Mouse (Mus musculus): Measurements from ENCODE around the gene Phf20. TPM values are rescaled to one million over a fixed set of nuclear protein-coding genes. Genes with fewer than 3 reads are reported as not detected.

Gene Phf20
- polyA plus RNA-seq, 2 experiments, result 2.9 to 10.1 TPM

DNA sequence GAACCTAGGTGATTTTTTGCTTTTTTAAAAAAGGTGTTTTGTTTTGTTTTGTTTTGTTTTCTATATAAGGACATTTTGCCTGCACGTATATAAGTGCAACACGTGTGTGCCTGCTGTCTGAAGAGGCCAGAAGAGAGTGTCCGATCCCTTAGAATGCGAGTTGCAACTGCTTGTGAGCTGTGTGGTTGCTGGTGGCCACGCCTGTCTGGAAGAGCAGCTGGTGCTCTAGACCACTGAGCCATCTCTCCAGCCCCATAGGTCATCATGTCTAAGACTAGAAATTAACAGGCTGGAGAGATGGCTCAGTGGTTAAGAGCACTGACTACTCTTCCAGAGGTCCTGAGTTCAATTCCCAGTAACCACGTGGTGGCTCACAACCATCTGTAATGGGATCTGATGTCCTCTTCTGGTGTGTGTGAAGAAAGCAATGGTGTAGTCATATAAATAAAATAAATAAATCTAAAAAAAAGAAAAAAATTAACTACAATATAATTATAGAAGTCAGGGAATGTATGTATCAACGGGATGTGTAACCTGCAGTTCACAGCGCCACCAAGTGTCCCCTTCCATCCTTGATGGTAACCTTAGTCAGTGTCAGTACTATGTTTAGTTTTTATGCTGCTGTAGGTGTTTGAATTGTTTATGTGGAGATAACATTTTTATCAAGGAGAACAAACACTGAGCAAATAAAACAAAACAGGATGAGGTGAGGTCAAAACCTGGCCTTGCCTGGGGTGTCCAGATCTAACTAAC, 156.3 kb downstream of the Phf20 start:
- Histone ChIP-seq H3K9me3 (ENCODE audit: control insufficient read depth, low read length) (no peaks in the 10 kb centered on the region), H3K4me2 (ENCODE audit: low read depth) (no peak overlapping the region), H3K9ac (replicated peaks) (no peak overlapping the region), H3K27ac (no peak overlapping the region), H3K4me1 (replicated peaks; ENCODE audit: control insufficient read depth in 2 of 2, insufficient read depth in 2 of 2, low read length in 1 of 2) (no peaks in the 10 kb centered on the region), H3K4me3 (ENCODE audit: insufficient read depth in 1 of 2, low read depth in 2 of 2, low read length in 2 of 2) (no peak overlapping the region), H3K36me3 (replicated peaks; ENCODE audit: control insufficient read depth, insufficient read depth, low read depth) (no peaks in the 10 kb centered on the region), H3K27me3 (ENCODE audit: control insufficient read depth, insufficient read depth, low read length) (no peaks in the 10 kb centered on the region)
- TF ChIP-seq CTCF (IDR thresholded peaks at IDR 0.05; ENCODE audit: low read depth) (no peak), EP300 (IDR thresholded peaks at IDR 0.05; ENCODE audit: low read depth) (no peak)
- WGBS (ENCODE audit: insufficient replicate concordance), result 57% methylated on average over 8 of the region's 8 CpGs
- DNase-seq (ENCODE audit: low read depth in 3 of 3, low spot score in 3 of 3), result no peak
- no peak for ATAC-seq (ENCODE audit: insufficient read depth)

DNA sequence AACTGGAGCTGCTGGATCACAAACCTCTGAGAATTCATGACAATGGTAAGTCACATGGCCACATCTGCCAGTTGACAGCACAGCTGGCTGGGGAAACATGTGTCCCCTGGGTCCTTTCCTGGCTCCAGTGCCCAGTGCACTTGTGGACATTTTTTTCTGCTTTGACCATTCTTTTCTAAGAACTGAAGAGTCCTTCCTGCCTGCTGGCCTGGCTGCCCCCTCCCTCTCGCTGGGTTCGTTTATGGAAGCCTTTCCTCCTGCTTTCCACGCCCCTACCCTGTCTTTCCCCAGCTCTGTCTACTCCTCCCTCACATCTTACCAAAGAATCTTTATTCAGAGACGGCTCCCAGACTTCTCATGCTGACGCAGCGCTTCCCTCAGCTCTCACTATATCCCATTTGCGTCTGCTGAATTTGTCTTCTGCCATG, 157.0 kb downstream of the Phf20 start:
- no peak overlapping the region for H3K27ac ChIP-seq
- no peak overlapping the region for H3K4me3 ChIP-seq (ENCODE audit: insufficient read depth in 1 of 2, low read depth in 2 of 2, low read length in 2 of 2)
- DNase-seq (ENCODE audit: low read depth in 3 of 3, low spot score in 3 of 3) (no peak), ATAC-seq (ENCODE audit: insufficient read depth) (no peak)
- 34% methylated on average over 7 of the region's 7 CpGs for WGBS (ENCODE audit: insufficient replicate concordance)
- H3K9ac ChIP-seq (replicated peaks), result no peak overlapping the region
- TF ChIP-seq CTCF (IDR thresholded peaks at IDR 0.05; ENCODE audit: low read depth), result no peak
- no peak for TF ChIP-seq EP300 (IDR thresholded peaks at IDR 0.05; ENCODE audit: low read depth)
- H3K4me1 ChIP-seq (replicated peaks; ENCODE audit: control insufficient read depth in 2 of 2, insufficient read depth in 2 of 2, low read length in 1 of 2), result no peaks in the 10 kb centered on the region
- no peak overlapping the region for H3K4me2 ChIP-seq (ENCODE audit: low read depth)
- H3K27me3 ChIP-seq (ENCODE audit: control insufficient read depth, insufficient read depth, low read length), result no peaks in the 10 kb centered on the region
- no peaks in the 10 kb centered on the region for H3K9me3 ChIP-seq (ENCODE audit: control insufficient read depth, low read length)
- H3K36me3 ChIP-seq (replicated peaks; ENCODE audit: control insufficient read depth, insufficient read depth, low read depth), result no peaks in the 10 kb centered on the region

DNA sequence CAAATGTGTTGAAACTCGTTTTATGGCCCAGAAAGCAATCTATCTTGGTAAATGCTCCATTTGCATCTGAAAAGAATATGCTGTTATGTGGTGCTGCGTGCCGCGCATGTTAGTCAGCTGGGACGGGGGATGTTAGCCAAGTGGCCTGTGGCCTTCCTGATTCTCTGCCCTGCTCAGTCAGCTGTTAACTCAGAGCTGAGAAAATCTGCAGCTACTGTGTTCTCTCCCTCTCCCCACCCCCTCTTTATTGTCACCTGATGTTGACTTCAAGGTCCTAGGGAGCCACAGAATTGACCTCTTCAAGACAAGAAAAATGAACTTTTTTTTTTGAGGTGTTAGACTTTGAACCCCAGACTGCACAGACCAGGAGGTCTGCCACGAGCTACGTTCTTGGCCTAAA, 159.8 kb downstream of the Phf20 start:
- Histone ChIP-seq H3K4me3 (ENCODE audit: insufficient read depth in 1 of 2, low read depth in 2 of 2, low read length in 2 of 2) (no peak overlapping the region), H3K9ac (replicated peaks) (no peak overlapping the region), H3K36me3 (replicated peaks; ENCODE audit: control insufficient read depth, insufficient read depth, low read depth) (no peaks in the 10 kb centered on the region), H3K9me3 (ENCODE audit: control insufficient read depth, low read length) (no peaks in the 10 kb centered on the region), H3K4me1 (replicated peaks; ENCODE audit: control insufficient read depth in 2 of 2, insufficient read depth in 2 of 2, low read length in 1 of 2) (no peaks in the 10 kb centered on the region), H3K27ac (no peak overlapping the region), H3K27me3 (ENCODE audit: control insufficient read depth, insufficient read depth, low read length) (no peaks in the 10 kb centered on the region), H3K4me2 (ENCODE audit: low read depth) (no peak overlapping the region)
- no peak for DNase-seq (ENCODE audit: low read depth in 3 of 3, low spot score in 3 of 3)
- no peak for ATAC-seq (ENCODE audit: insufficient read depth)
- TF ChIP-seq CTCF (IDR thresholded peaks at IDR 0.05; ENCODE audit: low read depth) (no peak), EP300 (IDR thresholded peaks at IDR 0.05; ENCODE audit: low read depth) (no peak)
- WGBS (ENCODE audit: insufficient replicate concordance), result 68% methylated on average over 7 of the region's 7 CpGs

Small RNA genes lying within 50 kb of the gene (microRNA-seq; reads per million reads assigned to microRNA genes)
- gene Gm22759, result not detected

Other genes starting within 250 kb of the Phf20 start
- 6.0 and 9.8 TPM in 2 replicates for gene Cep250, start 240.0 kb upstream of the Phf20 start, polyA plus RNA-seq (2012; rRNA removed)
- 7.4 and 9.3 TPM in 2 replicates for gene Cep250, start 240.0 kb upstream of the Phf20 start, polyA plus RNA-seq (2014; fragmentation: Nextera tagmentation; extraction: Ambion mirVana)
- 1.6 and 2.1 TPM in 2 replicates for gene 6430550D23Rik, start 188.5 kb upstream of the Phf20 start, polyA plus RNA-seq (2012; rRNA removed)
- gene 6430550D23Rik, start 188.5 kb upstream of the Phf20 start, polyA plus RNA-seq (2014; fragmentation: Nextera tagmentation; extraction: Ambion mirVana), result 0.41 and 1.9 TPM in 2 replicates
- gene Ergic3, start 188.4 kb upstream of the Phf20 start, polyA plus RNA-seq (2012; rRNA removed), result 72.8 and 90.2 TPM in 2 replicates
- gene Ergic3, start 188.4 kb upstream of the Phf20 start, polyA plus RNA-seq (2014; fragmentation: Nextera tagmentation; extraction: Ambion mirVana), result 95.7 and 98.0 TPM in 2 replicates
- 0.02 TPM in 1 of 2 replicates, not detected in the other for gene Fer1l4, start 143.5 kb upstream of the Phf20 start, polyA plus RNA-seq (2012; rRNA removed)
- not detected in 2 replicates for gene Fer1l4, start 143.5 kb upstream of the Phf20 start, polyA plus RNA-seq (2014; fragmentation: Nextera tagmentation; extraction: Ambion mirVana)
- 0.69 and 1.1 TPM in 2 replicates for gene Spag4, start 131.3 kb upstream of the Phf20 start, polyA plus RNA-seq (2012; rRNA removed)
- 0.49 and 1.2 TPM in 2 replicates for gene Spag4, start 131.3 kb upstream of the Phf20 start, polyA plus RNA-seq (2014; fragmentation: Nextera tagmentation; extraction: Ambion mirVana)
- gene Cpne1, start 84.5 kb upstream of the Phf20 start, polyA plus RNA-seq (2012; rRNA removed), result 17.9 and 21.2 TPM in 2 replicates
- 11.5 and 14.0 TPM in 2 replicates for gene Cpne1, start 84.5 kb upstream of the Phf20 start, polyA plus RNA-seq (2014; fragmentation: Nextera tagmentation; extraction: Ambion mirVana)
- gene Rbm12, start 84.5 kb upstream of the Phf20 start, polyA plus RNA-seq (2012; rRNA removed), result 1.7 and 5.0 TPM in 2 replicates
- gene Rbm12, start 84.5 kb upstream of the Phf20 start, polyA plus RNA-seq (2014; fragmentation: Nextera tagmentation; extraction: Ambion mirVana), result 9.6 and 9.8 TPM in 2 replicates
- 1.9 and 3.9 TPM in 2 replicates for gene Gm28036, start 69.4 kb upstream of the Phf20 start, polyA plus RNA-seq (2012; rRNA removed)
- gene Gm28036, start 69.4 kb upstream of the Phf20 start, polyA plus RNA-seq (2014; fragmentation: Nextera tagmentation; extraction: Ambion mirVana), result 5.1 and 5.5 TPM in 2 replicates
- gene Romo1, start 52.4 kb upstream of the Phf20 start, polyA plus RNA-seq (2012; rRNA removed), result 123 and 181 TPM in 2 replicates
- gene Romo1, start 52.4 kb upstream of the Phf20 start, polyA plus RNA-seq (2014; fragmentation: Nextera tagmentation; extraction: Ambion mirVana), result 248 and 249 TPM in 2 replicates
- gene Nfs1, start 52.3 kb upstream of the Phf20 start, polyA plus RNA-seq (2012; rRNA removed), result 37.3 and 40.9 TPM in 2 replicates
- gene Nfs1, start 52.3 kb upstream of the Phf20 start, polyA plus RNA-seq (2014; fragmentation: Nextera tagmentation; extraction: Ambion mirVana), result 55.3 and 62.5 TPM in 2 replicates
- gene Rbm39, start 16.2 kb upstream of the Phf20 start, polyA plus RNA-seq (2012; rRNA removed), result 46.5 and 69.5 TPM in 2 replicates
- 207 and 223 TPM in 2 replicates for gene Rbm39, start 16.2 kb upstream of the Phf20 start, polyA plus RNA-seq (2014; fragmentation: Nextera tagmentation; extraction: Ambion mirVana)
- 0.28 and 0.51 TPM in 2 replicates for gene Cnbd2, start 115.8 kb downstream of the Phf20 start, polyA plus RNA-seq (2012; rRNA removed)
- gene Cnbd2, start 115.8 kb downstream of the Phf20 start, polyA plus RNA-seq (2014; fragmentation: Nextera tagmentation; extraction: Ambion mirVana), result 1.5 and 1.9 TPM in 2 replicates
- gene Scand1, start 116.2 kb downstream of the Phf20 start, polyA plus RNA-seq (2012; rRNA removed), result 36.1 and 46.7 TPM in 2 replicates
- gene Scand1, start 116.2 kb downstream of the Phf20 start, polyA plus RNA-seq (2014; fragmentation: Nextera tagmentation; extraction: Ambion mirVana), result 28.1 and 32.9 TPM in 2 replicates
- gene Epb41l1, start 224.4 kb downstream of the Phf20 start, polyA plus RNA-seq (2012; rRNA removed), result 2.5 and 2.7 TPM in 2 replicates
- 0.46 and 0.58 TPM in 2 replicates for gene Epb41l1, start 224.4 kb downstream of the Phf20 start, polyA plus RNA-seq (2014; fragmentation: Nextera tagmentation; extraction: Ambion mirVana)

All from liver, embryonic 14.5 days (tissue).